Mouse (Mus musculus) limb, embryonic 14.5 days (tissue): ENCODE data around the gene Kcne1. TPM values are rescaled to one million over a fixed set of nuclear protein-coding genes. Genes with fewer than 3 reads are reported as not detected.

Source experiments
- ATAC-seq: fragments of 200-750 bp; cut with Nextera tagmentation; 2 replicates; pipeline ENCODE4 v1.8.0; 2017; ENCODE audit warnings: low read depth, moderate number of reproducible peaks, moderate TSS enrichment; ENCODE audit not compliant: low FRiP score
- DNase-seq: peaks from one replicate; pipeline ENCODE4 v3.0.0-alpha.2; 2015; ENCODE audit warnings: low spot score
- H3K27ac ChIP-seq: fragments of 300-500 bp; sonication (generic); replicated peaks from 2 replicates; pipeline ENCODE4 v1.5.1; 2014; ENCODE audit warnings: low read depth, mild to moderate bottlenecking, low read length, moderate library complexity, mixed read lengths
- H3K27me3 ChIP-seq: fragments of 300-500 bp; sonication (generic); 2 replicates; pipeline ENCODE4 v1.6.1; 2014; ENCODE audit warnings: low read length, mixed read lengths; ENCODE audit not compliant: control insufficient read depth, insufficient read depth
- H3K36me3 ChIP-seq: fragments of 300-500 bp; sonication (generic); 2 replicates; pipeline ENCODE4 v1.6.1; 2014; ENCODE audit warnings: mild to moderate bottlenecking, low read length, moderate library complexity, mixed read lengths; ENCODE audit not compliant: control insufficient read depth, insufficient read depth
- H3K4me1 ChIP-seq: fragments of 300-500 bp; sonication (generic); 2 replicates; pipeline ENCODE4 v1.6.1; 2014; ENCODE audit warnings: antibody characterized with exemption, low read length, mixed read lengths; ENCODE audit not compliant: control insufficient read depth, insufficient read depth
- H3K4me2 ChIP-seq: fragments of 300-500 bp; sonication (generic); replicated peaks from 2 replicates; pipeline ENCODE4 v1.6.1; 2014; ENCODE audit warnings: low read depth, mild to moderate bottlenecking, low read length, moderate library complexity; ENCODE audit not compliant: severe bottlenecking
- H3K4me3 ChIP-seq: fragments of 300-500 bp; sonication (generic); replicated peaks from 2 replicates; pipeline ENCODE4 v1.5.1; 2014; ENCODE audit warnings: low read length
- H3K9ac ChIP-seq: fragments of 300-500 bp; sonication (generic); 2 replicates; pipeline ENCODE4 v1.6.1; 2014; ENCODE audit warnings: mild to moderate bottlenecking, low read depth, low read length, moderate library complexity; ENCODE audit not compliant: severe bottlenecking
- H3K9me3 ChIP-seq: fragments of 300-500 bp; sonication (generic); 2 replicates; pipeline ENCODE4 v1.6.1; 2016; ENCODE audit warnings: low read length; ENCODE audit not compliant: control insufficient read depth
- POLR2A ChIP-seq: fragments of 200-500 bp; IDR thresholded peaks from 2 replicates; pipeline ENCODE4 v1.8.0; 2012; ENCODE audit warnings: inconsistent platforms, mild to moderate bottlenecking, moderate library complexity, borderline replicate concordance; ENCODE audit not compliant: insufficient read depth, insufficient read length; ENCODE audit errors: extremely low read depth
- WGBS: fragments of 180-500 bp; shearing (Covaris S2); extraction: QIAGEN DNeasy Blood & Tissue Kit; methylation state at CpG from one replicate; pipeline ENCODE4 v1.1.7; 2014; 5-methylcytosine and 5-hydroxymethylcytosine counted together
- polyA plus RNA-seq, 2 experiments: library from polyadenylated mRNA; depleted of rRNA in 1 of 2; stranded (reverse) in 1 of 2; unstranded in 1 of 2; fragments of >200 nt; fragmentation: Nextera tagmentation in 1 of 2; extraction: Ambion mirVana in 1 of 2; gene quantifications; 2 replicates each; pipeline versions ENCODE4 v1.2.1 to v1.2.3; 2012 to 2014

The Kcne1 gene
- polyA plus RNA-seq, 2 experiments, result 0.08 TPM; not detected in 1

- no peak for ATAC-seq
- Histone ChIP-seq H3K27ac (no peak overlapping the region), H3K36me3 (no peaks in the 10 kb centered on the region), H3K9me3 (no peaks in the 10 kb centered on the region), H3K4me3 (no peak overlapping the region), H3K9ac (no peak overlapping the region), H3K27me3 (no peaks in the 10 kb centered on the region), H3K4me1 (no peaks in the 10 kb centered on the region), H3K4me2 (no peak overlapping the region)
- no peak for TF ChIP-seq POLR2A
- DNase-seq, result no peak
- WGBS, result 83% methylated on average over 13 of the region's 13 CpGs
Observed at GRCm38 (mm10) chr16:92346297-92346916, 12.9 kb downstream of the Kcne1 start.

- H3K4me2 ChIP-seq, result no peak overlapping the region
- no peaks in the 10 kb centered on the region for H3K36me3 ChIP-seq
- no peak for TF ChIP-seq POLR2A
- WGBS, result 71% methylated on average over 11 of the region's 11 CpGs
- ATAC-seq (no peak), DNase-seq (no peak)
- no peak overlapping the region for H3K4me3 ChIP-seq
- H3K27me3 ChIP-seq, result no peaks in the 10 kb centered on the region
- no peak overlapping the region for H3K9ac ChIP-seq
- no peaks in the 10 kb centered on the region for H3K9me3 ChIP-seq
- H3K27ac ChIP-seq, result no peak overlapping the region
- peaks cover 3% of the 10 kb centered on the region; the same call in 1 of the 2 replicates for H3K4me1 ChIP-seq
Observed at GRCm38 (mm10) chr16:92345177-92345576, 14.1 kb downstream of the Kcne1 start.

DNA sequence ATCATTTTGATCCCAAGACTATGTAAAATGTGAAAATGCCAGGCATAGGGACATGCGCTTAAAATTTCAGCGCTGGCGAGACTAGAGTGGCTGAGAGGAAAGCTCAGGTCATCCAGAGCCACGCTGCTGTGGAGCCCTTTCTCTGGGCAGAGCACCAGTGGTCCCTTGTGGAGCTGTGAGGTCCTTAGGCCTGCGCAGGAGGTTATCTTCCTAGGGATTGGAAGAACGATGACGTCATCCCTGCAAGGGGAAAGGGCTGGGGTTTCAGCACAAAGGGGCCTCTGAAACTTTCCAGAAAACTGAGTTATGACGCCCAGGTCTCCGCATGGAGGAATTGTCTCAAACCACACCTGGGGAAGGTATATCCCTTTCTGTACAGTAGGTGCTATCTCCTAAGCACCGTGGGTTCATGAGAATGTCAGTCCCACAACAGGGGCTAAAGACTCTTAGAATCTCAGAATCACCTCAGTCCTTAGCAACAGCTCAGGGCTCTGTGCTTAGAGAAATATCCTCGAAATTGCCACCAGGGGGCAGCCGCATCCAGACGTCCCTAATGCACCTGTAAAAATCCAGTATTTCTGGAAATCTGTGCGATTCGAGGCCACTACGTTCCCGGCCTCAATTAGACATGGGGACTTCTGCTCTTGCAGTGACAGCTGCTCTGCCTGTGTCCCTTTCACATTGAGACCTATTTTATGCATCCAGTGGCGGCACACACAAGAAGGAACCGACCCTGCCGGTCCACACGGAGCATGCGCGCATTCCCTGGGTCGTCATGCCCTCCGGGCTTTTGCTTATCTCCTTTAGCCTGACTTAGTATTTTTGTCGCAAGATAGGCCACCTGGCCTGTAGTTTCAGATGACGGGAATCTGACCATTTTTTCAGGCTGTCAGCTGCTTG, 18.4 kb downstream of the Kcne1 start:
- no peaks in the 10 kb centered on the region for H3K36me3 ChIP-seq
- no peak overlapping the region for H3K9ac ChIP-seq
- H3K4me2 ChIP-seq, result peak overlapping the region; percentile 32
- no peak for TF ChIP-seq POLR2A
- ATAC-seq (peak; percentile 69), DNase-seq (peak; percentile 93)
- H3K4me3 ChIP-seq, result no peak overlapping the region
- WGBS, result 30% methylated on average over 27 of the region's 27 CpGs
- H3K27me3 ChIP-seq, result no peaks in the 10 kb centered on the region
- H3K4me1 ChIP-seq, result peaks cover 3% of the 10 kb centered on the region; the same call in 1 of the 2 replicates
- H3K27ac ChIP-seq, result no peak overlapping the region
- H3K9me3 ChIP-seq, result no peaks in the 10 kb centered on the region

DNA sequence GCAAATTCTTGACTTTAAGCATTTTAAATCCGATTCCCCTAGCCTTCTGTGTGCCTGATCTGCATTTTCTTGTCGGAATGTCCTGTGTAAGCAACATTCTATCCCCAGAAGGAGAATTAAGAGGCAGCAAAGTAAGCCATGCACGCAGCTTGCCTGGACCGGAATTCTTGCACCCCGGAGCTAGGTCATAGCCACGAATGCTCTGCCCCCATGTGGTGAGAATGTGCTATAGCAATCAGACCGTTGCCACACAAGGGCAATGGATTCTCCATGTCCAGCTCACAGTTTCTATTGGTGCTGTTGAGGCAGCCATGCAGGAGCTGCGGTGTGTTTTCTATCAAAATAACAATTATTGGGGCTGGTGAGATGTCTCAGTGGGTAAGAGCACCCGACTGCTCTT, 23.0 kb downstream of the Kcne1 start:
- no peaks in the 10 kb centered on the region for H3K36me3 ChIP-seq
- H3K4me1 ChIP-seq, result peaks cover 3% of the 10 kb centered on the region; the same call in 1 of the 2 replicates
- peak overlapping the region; percentile 16; the same call in 1 of the 2 replicates for H3K4me2 ChIP-seq
- TF ChIP-seq POLR2A, result no peak
- 0 out of 2 replicates have a peak overlapping the region, but pooled peaks have one; percentile 1 for H3K27ac ChIP-seq
- 3% methylated on average over 9 of the region's 9 CpGs for WGBS
- H3K4me3 ChIP-seq, result no peak overlapping the region
- H3K27me3 ChIP-seq, result no peaks in the 10 kb centered on the region
- ATAC-seq (peak; percentile 75), DNase-seq (peak; percentile 86)
- H3K9me3 ChIP-seq, result no peaks in the 10 kb centered on the region
- H3K9ac ChIP-seq, result no peak overlapping the region

- ATAC-seq (no peak), DNase-seq (no peak)
- no peak overlapping the region for H3K4me3 ChIP-seq
- no peak overlapping the region for H3K27ac ChIP-seq
- H3K4me1 ChIP-seq, result no peaks in the 10 kb centered on the region
- no peak for TF ChIP-seq POLR2A
- no peaks in the 10 kb centered on the region for H3K36me3 ChIP-seq
- no peak overlapping the region for H3K9ac ChIP-seq
- no peak overlapping the region for H3K4me2 ChIP-seq
- H3K27me3 ChIP-seq, result no peaks in the 10 kb centered on the region
- no peaks in the 10 kb centered on the region for H3K9me3 ChIP-seq
- WGBS, result 60% methylated on average over 9 of the region's 9 CpGs
Observed at GRCm38 (mm10) chr16:92334600-92334999, 24.7 kb downstream of the Kcne1 start.
